Mouse (Mus musculus) stomach, embryonic 16.5 days (tissue): ENCODE measurements around the gene Usp54. TPM values are rescaled to one million over a fixed set of nuclear protein-coding genes. Genes with fewer than 3 reads are reported as not detected.
A peak's percentile ranks its signal among the peaks of the same experiment; 100 is the strongest.

ENCODE experiments used
- ATAC-seq: fragments of 200-750 bp; cut with Nextera tagmentation; 2 replicates; pipeline ENCODE4 v1.8.0; 2017; ENCODE audit warnings: moderate number of reproducible peaks, moderate TSS enrichment; ENCODE audit not compliant: insufficient read depth, low FRiP score
- H3K27ac ChIP-seq: fragments of 300-500 bp; sonication (generic); 2 replicates; pipeline ENCODE4 v1.5.1; 2014; ENCODE audit warnings: low read length
- H3K27me3 ChIP-seq: fragments of 300-500 bp; sonication (generic); 2 replicates; pipeline ENCODE4 v1.6.1; 2014; ENCODE audit warnings: low read length, control low read depth, mixed read lengths; ENCODE audit not compliant: control insufficient read depth, insufficient read depth
- H3K36me3 ChIP-seq: fragments of 300-500 bp; sonication (generic); 2 replicates; pipeline ENCODE4 v1.6.1; 2014; ENCODE audit warnings: low read length; ENCODE audit not compliant: control insufficient read depth, insufficient read depth
- H3K4me1 ChIP-seq: fragments of 300-500 bp; sonication (generic); 2 replicates; pipeline ENCODE4 v1.6.1; 2014; ENCODE audit warnings: low read length, control low read depth, mixed read lengths; ENCODE audit not compliant: control insufficient read depth, insufficient read depth
- H3K4me2 ChIP-seq: fragments of 300-500 bp; sonication (generic); 2 replicates; pipeline ENCODE4 v1.6.1; 2014; ENCODE audit warnings: low read depth, low read length, mixed read lengths
- H3K4me3 ChIP-seq: fragments of 300-500 bp; sonication (generic); replicated peaks from 2 replicates; pipeline ENCODE4 v1.5.1; 2014; ENCODE audit warnings: mild to moderate bottlenecking, low read length
- H3K9ac ChIP-seq: fragments of 300-500 bp; sonication (generic); 2 replicates; pipeline ENCODE4 v1.6.1; 2014; ENCODE audit warnings: low read length
- H3K9me3 ChIP-seq: fragments of 300-500 bp; sonication (generic); replicated peaks from 2 replicates; pipeline ENCODE4 v1.6.1; 2016; ENCODE audit warnings: low read length, control low read depth; ENCODE audit not compliant: control insufficient read depth
- WGBS: fragments of 180-500 bp; shearing (Covaris S2); extraction: QIAGEN DNeasy Blood & Tissue Kit; methylation state at CpG from one replicate; pipeline ENCODE4 v1.1.7; 2014; 5-methylcytosine and 5-hydroxymethylcytosine counted together
- polyA plus RNA-seq: library from polyadenylated mRNA; unstranded; fragments of >200 nt; fragmentation: Nextera tagmentation; extraction: Ambion mirVana; gene quantifications from 2 replicates; pipeline ENCODE4 v1.2.1, GENCODE M21; 2015

Gene Usp54
- polyA plus RNA-seq, 1 experiment from 2014 or later = 6.4 TPM

GRCm38 (mm10) chr14:20609519-20609918, 31.3 kb downstream of the Usp54 start:
- Histone ChIP-seq H3K27ac (peak overlapping the region; percentile 58; the same call in 1 of the 2 replicates), H3K9ac (no peak overlapping the region), H3K36me3 (no peaks in the 10 kb centered on the region), H3K4me1 (0 out of 2 replicates have a peak, but pooled peaks cover 3% of the 10 kb centered on the region), H3K4me3 (no peak overlapping the region), H3K4me2 (no peak overlapping the region), H3K9me3 (no peaks in the 10 kb centered on the region), H3K27me3 (no peaks in the 10 kb centered on the region)
- no peak for ATAC-seq
- WGBS = 68% methylated on average over 3 of the region's 3 CpGs

GRCm38 (mm10) chr14:20607396-20608126, 33.3 kb downstream of the Usp54 start:
- Histone ChIP-seq H3K27me3 (no peaks in the 10 kb centered on the region), H3K36me3 (no peaks in the 10 kb centered on the region), H3K4me3 (no peak overlapping the region), H3K4me2 (no peak overlapping the region), H3K9me3 (no peaks in the 10 kb centered on the region), H3K27ac (peak overlapping the region; percentile 48; the same call in 1 of the 2 replicates), H3K9ac (no peak overlapping the region), H3K4me1 (0 out of 2 replicates have a peak, but pooled peaks cover 3% of the 10 kb centered on the region)
- no peak for ATAC-seq
- 67% methylated on average over 9 of the region's 9 CpGs for WGBS

GRCm38 (mm10) chr14:20601287-20601686, 39.6 kb downstream of the Usp54 start:
- H3K4me2 ChIP-seq = no peak overlapping the region
- no peak for ATAC-seq
- H3K9me3 ChIP-seq = no peaks in the 10 kb centered on the region
- no peaks in the 10 kb centered on the region for H3K4me1 ChIP-seq
- H3K4me3 ChIP-seq = no peak overlapping the region
- 96% methylated on average over 1 of the region's 1 CpGs for WGBS
- H3K27ac ChIP-seq = no peak overlapping the region
- no peaks in the 10 kb centered on the region for H3K36me3 ChIP-seq
- H3K27me3 ChIP-seq = no peaks in the 10 kb centered on the region
- no peak overlapping the region for H3K9ac ChIP-seq

- H3K4me3 ChIP-seq = no peak overlapping the region
- WGBS = 62% methylated on average over 2 of the region's 2 CpGs
- H3K4me2 ChIP-seq = no peak overlapping the region
- H3K27me3 ChIP-seq = no peaks in the 10 kb centered on the region
- H3K9me3 ChIP-seq = no peaks in the 10 kb centered on the region
- no peak overlapping the region for H3K9ac ChIP-seq
- H3K27ac ChIP-seq = no peak overlapping the region
- no peaks in the 10 kb centered on the region for H3K4me1 ChIP-seq
- no peak for ATAC-seq
- no peaks in the 10 kb centered on the region for H3K36me3 ChIP-seq
Measured at GRCm38 (mm10) chr14:20600203-20600602, 40.7 kb downstream of the Usp54 start.

GRCm38 (mm10) chr14:20599542-20599941, 41.3 kb downstream of the Usp54 start:
- no peaks in the 10 kb centered on the region for H3K36me3 ChIP-seq
- H3K9ac ChIP-seq = no peak overlapping the region
- H3K4me1 ChIP-seq = no peaks in the 10 kb centered on the region
- no peak for ATAC-seq
- no peak overlapping the region for H3K4me2 ChIP-seq
- H3K27me3 ChIP-seq = no peaks in the 10 kb centered on the region
- no peak overlapping the region for H3K4me3 ChIP-seq
- H3K9me3 ChIP-seq = no peaks in the 10 kb centered on the region
- no peak overlapping the region for H3K27ac ChIP-seq
- 79% methylated on average over 2 of the region's 2 CpGs for WGBS

- Histone ChIP-seq H3K36me3 (no peaks in the 10 kb centered on the region), H3K27ac (no peak overlapping the region), H3K4me2 (no peak overlapping the region), H3K9me3 (no peaks in the 10 kb centered on the region), H3K9ac (no peak overlapping the region), H3K4me1 (no peaks in the 10 kb centered on the region), H3K4me3 (no peak overlapping the region), H3K27me3 (no peaks in the 10 kb centered on the region)
- 61% methylated on average over 3 of the region's 3 CpGs for WGBS
- no peak for ATAC-seq
Measured at GRCm38 (mm10) chr14:20595781-20596180, 45.1 kb downstream of the Usp54 start.

- ATAC-seq = no peak
Measured at GRCm38 (mm10) chr14:20587458-20587857, 53.4 kb downstream of the Usp54 start.

GRCm38 (mm10) chr14:20578822-20579407, 61.9 kb downstream of the Usp54 start:
- Histone ChIP-seq H3K9me3 (no peaks in the 10 kb centered on the region), H3K27me3 (no peaks in the 10 kb centered on the region), H3K4me3 (no peak overlapping the region), H3K4me1 (no peaks in the 10 kb centered on the region), H3K36me3 (0 out of 2 replicates have a peak, but pooled peaks cover 2% of the 10 kb centered on the region), H3K4me2 (no peak overlapping the region), H3K27ac (no peak overlapping the region), H3K9ac (no peak overlapping the region)
- no peak for ATAC-seq
- WGBS = 75% methylated on average over 6 of the region's 6 CpGs

More at GRCm38 (mm10) chr14:20587458-20587857, 53.4 kb downstream of the Usp54 start:
- no peak overlapping the region for H3K4me2 ChIP-seq
- no peak overlapping the region for H3K9ac ChIP-seq
- H3K36me3 ChIP-seq = peaks cover 3% of the 10 kb centered on the region; the same call in 1 of the 2 replicates
- peak overlapping the region; percentile 59; the same call in 1 of the 2 replicates for H3K27ac ChIP-seq
- H3K4me3 ChIP-seq = no peak overlapping the region
- no peaks in the 10 kb centered on the region for H3K4me1 ChIP-seq
- WGBS = 66% methylated on average over 5 of the region's 5 CpGs
- H3K9me3 ChIP-seq = no peaks in the 10 kb centered on the region
- H3K27me3 ChIP-seq = no peaks in the 10 kb centered on the region

GRCm38 (mm10) chr14:20576179-20576578, 64.7 kb downstream of the Usp54 start:
- Histone ChIP-seq H3K4me1 (no peaks in the 10 kb centered on the region), H3K27ac (no peak overlapping the region), H3K36me3 (0 out of 2 replicates have a peak, but pooled peaks cover 2% of the 10 kb centered on the region), H3K4me3 (no peak overlapping the region), H3K9ac (no peak overlapping the region), H3K9me3 (no peaks in the 10 kb centered on the region), H3K27me3 (no peaks in the 10 kb centered on the region), H3K4me2 (no peak overlapping the region)
- ATAC-seq = peak; percentile 33; the same call in 1 of the 2 replicates
- 51% methylated on average over 7 of the region's 7 CpGs for WGBS
